Mouse (Mus musculus): Measurements from ENCODE around the gene Adap1.

DNA sequence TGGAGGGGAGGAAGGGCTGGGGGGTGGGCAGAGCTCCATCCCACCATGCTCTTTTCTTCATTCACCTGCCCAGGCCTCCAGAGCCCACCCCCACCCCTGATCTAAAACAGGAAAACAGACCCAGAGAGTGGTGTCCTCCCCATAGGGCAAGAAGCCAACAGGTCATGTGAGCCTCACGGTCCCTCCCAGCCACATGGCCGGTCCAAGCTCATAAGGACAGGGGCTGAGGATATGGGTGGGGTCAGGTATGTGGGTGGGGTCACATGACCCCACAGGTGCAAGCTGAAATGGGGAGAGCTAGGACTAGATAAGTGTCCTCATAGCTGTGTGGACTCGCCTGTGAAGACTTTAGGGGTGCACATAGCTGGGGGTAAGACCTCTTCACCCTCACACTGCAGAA, 13.0 kb upstream of the Adap1 start:
- no peak for TF ChIP-seq CTCF (IDR thresholded peaks at IDR 0.05)
- no peak for TF ChIP-seq EP300 (IDR thresholded peaks at IDR 0.05; ENCODE audit: insufficient read depth, low read depth, low read length)

All from heart, adult 2 months (tissue).